Mouse (Mus musculus): Measurements from ENCODE around the gene Chrnb4. TPM values are rescaled to one million over a fixed set of nuclear protein-coding genes. Genes with fewer than 3 reads are reported as not detected.

Chrnb4 gene
- total RNA-seq, 2 experiments from 2014 or later = 0.08 TPM; not detected in 1

- intact Hi-C loops (cut with DNase I) = loop anchor here (1.0 kb wide), 2 partner anchors 86 to 287 kb away; no protein-coding TSS in a partner anchor
- peak; percentile 78 to 86 for DNase-seq
Measured at GRCm38 (mm10) chr9:55023902-55024583, 24.5 kb downstream of the Chrnb4 start.

GRCm38 (mm10) chr9:55023326-55023725 is 25.3 kb downstream of the Chrnb4 start:
- intact Hi-C loops (cut with DNase I) = no loop called here
- DNase-seq = no peak

- DNase-seq = no peak
- intact Hi-C loops (cut with DNase I) = no loop called here
Measured at GRCm38 (mm10) chr9:55016926-55017325, 31.7 kb downstream of the Chrnb4 start.

- DNase-seq = no peak
- intact Hi-C loops (cut with DNase I) = no loop called here
Measured at GRCm38 (mm10) chr9:55010588-55011350, 37.8 kb downstream of the Chrnb4 start.

GRCm38 (mm10) chr9:55009692-55010091 is 38.9 kb downstream of the Chrnb4 start:
- no peak for DNase-seq
- intact Hi-C loops (cut with DNase I) = no loop called here

GRCm38 (mm10) chr9:55003609-55004008 is 45.0 kb downstream of the Chrnb4 start:
- no peak for DNase-seq
- intact Hi-C loops (cut with DNase I) = no loop called here

- intact Hi-C loops (cut with DNase I) = no loop called here
- no peak for DNase-seq
Measured at GRCm38 (mm10) chr9:54995645-54996044, 52.9 kb downstream of the Chrnb4 start.

- DNase-seq = no peak
- intact Hi-C loops (cut with DNase I) = no loop called here
Measured at GRCm38 (mm10) chr9:54994381-54994780, 54.2 kb downstream of the Chrnb4 start.

- intact Hi-C loops (cut with DNase I) = no loop called here
Measured at GRCm38 (mm10) chr9:54990362-54990761, 58.2 kb downstream of the Chrnb4 start.

GRCm38 (mm10) chr9:54982401-54982800 is 66.2 kb downstream of the Chrnb4 start:
- intact Hi-C loops (cut with DNase I) = no loop called here
- DNase-seq = no peak

More at GRCm38 (mm10) chr9:54990362-54990761, 58.2 kb downstream of the Chrnb4 start:
- no peak for DNase-seq

GRCm38 (mm10) chr9:54981291-54982191 is 67.0 kb downstream of the Chrnb4 start:
- intact Hi-C loops (cut with DNase I) = no loop called here
- peak in 1 of 2 experiments; percentile 3 for DNase-seq

- intact Hi-C loops (cut with DNase I) = no loop called here
- DNase-seq = no peak
Measured at GRCm38 (mm10) chr9:54980674-54981073, 67.9 kb downstream of the Chrnb4 start, which contains the start of gene Chrna5. Gene Chrna5 (plus strand): TSS chr9:54980880.

Other genes with a start within 250 kb of the Chrnb4 start
- 10 to 100 TPM; 30.1 to 30.5 TPM for gene Ireb2, start 185.0 kb downstream of the Chrnb4 start, total RNA-seq (2021)
- gene Hykk, start 131.5 kb downstream of the Chrnb4 start, total RNA-seq (2021) = under 1 TPM; 0.94 to 0.98 TPM
- gene Psma4, start 98.0 kb downstream of the Chrnb4 start, total RNA-seq (2021) = 100 to 1,000 TPM; 135 to 138 TPM
- not detected for gene AY074887, start 97.8 kb downstream of the Chrnb4 start, total RNA-seq (2021)
- under 1 TPM in 1 of 2 experiments, not detected in 1; 0.19 TPM for gene Chrna5, start 67.9 kb downstream of the Chrnb4 start, total RNA-seq (2021)
- not detected for gene Chrna3, start 22.2 kb downstream of the Chrnb4 start, total RNA-seq (2021)
- gene Ube2q2, start 100.1 kb upstream of the Chrnb4 start, total RNA-seq (2021) = 10 to 100 TPM; 27.3 to 30.6 TPM
- 10 to 100 TPM; 31.9 to 34.4 TPM for gene Fbxo22, start 160.1 kb upstream of the Chrnb4 start, total RNA-seq (2021)